Mouse (Mus musculus): Measurements from ENCODE around the gene Gm9837.

The Gm9837 gene

GRCm38 (mm10) chr11:53450070-53450705 lies 20.1 kb downstream of the Gm9837 start:
- ChIA-PET POLR2A (interaction anchor here in 3 of 4 experiments (1.0 to 1.6 kb wide), 6 partner anchors 9 to 19 kb away, joined by 3 to 7 read pairs (median 3); partner anchors contain the start of genes Gdf9 (in 1 of the 3) and Uqcrq (in 1 of the 3)), CTCF (interaction anchor here (0.6 to 1.9 kb wide), 5 partner anchors 16 to 871 kb away, joined by 3 to 11 read pairs (median 4); no protein-coding TSS in a partner anchor)

- POLR2A ChIA-PET: interaction anchor here in 3 of 4 experiments (0.7 to 1.7 kb wide), 4 partner anchors 8 to 38 kb away, joined by 3 to 5 read pairs (median 4); partner anchors contain the start of genes Gdf9 (in 1 of the 3), Gm10447 (in 1 of the 3), Shroom1 (in 1 of the 3) and Uqcrq (in 1 of the 3)
- CTCF ChIA-PET: interaction anchor here in 2 of 4 experiments (0.6 to 1.9 kb wide), 3 partner anchors 8 to 1044 kb away, joined by 5 to 8 read pairs (median 6); partner anchors contain the start of genes Gm10447 (in 1 of the 2) and Shroom1 (in 1 of the 2)
Measured at GRCm38 (mm10) chr11:53448529-53448928, 21.8 kb downstream of the Gm9837 start.

DNA sequence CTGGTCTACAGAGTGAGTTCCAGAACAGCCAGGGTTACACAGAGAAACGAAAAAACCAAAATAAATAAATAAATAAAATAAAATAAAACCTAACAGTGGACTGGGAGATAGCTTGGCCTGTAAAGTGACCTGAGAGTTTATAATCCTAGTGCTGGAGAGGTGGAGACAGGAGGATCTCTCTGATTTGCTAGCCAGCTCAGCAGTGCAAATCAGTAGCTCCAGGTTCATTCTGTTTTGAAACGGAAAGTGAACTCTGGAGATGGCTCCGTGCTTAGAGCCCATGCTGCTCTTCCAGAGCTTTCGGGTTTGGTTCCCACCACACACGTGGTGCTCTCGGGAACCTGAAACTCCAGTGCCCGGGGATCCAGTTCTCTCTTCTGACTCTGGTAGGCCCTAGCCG lies 22.3 kb downstream of the Gm9837 start:
- ChIA-PET CTCF (interaction anchor here (0.6 to 4.0 kb wide), 5 partner anchors 8 to 1045 kb away, joined by 5 to 42 read pairs (median 6); partner anchors contain the start of genes Gm10447 (in 2 of the 4) and Shroom1 (in 2 of the 4)), POLR2A (interaction anchor here in 3 of 4 experiments (0.7 to 1.7 kb wide), 4 partner anchors 9 to 39 kb away, joined by 3 to 5 read pairs (median 4); partner anchors contain the start of genes Gdf9 (in 1 of the 3), Gm10447 (in 1 of the 3), Shroom1 (in 1 of the 3) and Uqcrq (in 1 of the 3))

- CTCF ChIA-PET: interaction anchor here in 3 of 4 experiments (0.6 to 4.0 kb wide), 10 partner anchors 10 to 485 kb away, joined by 3 to 42 read pairs (median 6); partner anchors contain the start of genes Shroom1 (in 2 of the 3), Gm10447 (in 1 of the 3) and Gm9837 (in 1 of the 3)
- POLR2A ChIA-PET: interaction anchor here in 3 of 4 experiments (0.5 to 3.2 kb wide), 16 partner anchors 9 to 261 kb away, joined by 3 to 22 read pairs (median 4); partner anchors contain the start of genes Gm10447 (in 2 of the 3), Shroom1 (in 2 of the 3), Gdf9 (in 1 of the 3) and Rad50 (in 1 of the 3)
Measured at GRCm38 (mm10) chr11:53446183-53446582, 24.1 kb downstream of the Gm9837 start.

DNA sequence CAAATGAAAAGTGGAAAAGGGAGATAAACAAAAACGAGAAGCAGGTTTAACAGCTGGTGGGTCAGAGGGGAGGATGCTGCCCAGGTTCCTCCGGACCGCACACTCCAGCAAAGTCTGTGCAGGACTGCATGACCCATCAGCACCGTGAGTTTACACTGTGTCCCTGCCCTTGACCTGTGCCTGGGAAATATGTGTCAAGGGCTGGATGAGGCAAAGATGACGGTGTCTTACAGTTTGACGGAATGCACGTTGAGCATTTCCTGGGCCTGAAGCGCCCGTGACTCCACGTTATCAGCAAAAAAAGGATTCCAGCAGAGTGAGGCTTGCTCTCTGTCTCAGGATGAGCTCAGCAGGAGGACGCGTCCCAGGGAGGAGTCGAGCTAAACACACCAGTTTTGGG lies 24.7 kb downstream of the Gm9837 start:
- POLR2A ChIA-PET: interaction anchor here in 3 of 4 experiments (0.6 to 3.2 kb wide), 10 partner anchors 8 to 191 kb away, joined by 3 to 22 read pairs (median 4); partner anchors contain the start of genes Gm10447 (in 2 of the 3), Shroom1 (in 2 of the 3), Gdf9 (in 1 of the 3) and Uqcrq (in 1 of the 3)
- CTCF ChIA-PET: interaction anchor here in 3 of 4 experiments (0.6 to 4.0 kb wide), 8 partner anchors 11 to 191 kb away, joined by 3 to 42 read pairs (median 4); partner anchors contain the start of genes Gdf9 (in 1 of the 3), Gm10447 (in 1 of the 3), Gm9837 (in 1 of the 3) and Shroom1 (in 1 of the 3)

DNA sequence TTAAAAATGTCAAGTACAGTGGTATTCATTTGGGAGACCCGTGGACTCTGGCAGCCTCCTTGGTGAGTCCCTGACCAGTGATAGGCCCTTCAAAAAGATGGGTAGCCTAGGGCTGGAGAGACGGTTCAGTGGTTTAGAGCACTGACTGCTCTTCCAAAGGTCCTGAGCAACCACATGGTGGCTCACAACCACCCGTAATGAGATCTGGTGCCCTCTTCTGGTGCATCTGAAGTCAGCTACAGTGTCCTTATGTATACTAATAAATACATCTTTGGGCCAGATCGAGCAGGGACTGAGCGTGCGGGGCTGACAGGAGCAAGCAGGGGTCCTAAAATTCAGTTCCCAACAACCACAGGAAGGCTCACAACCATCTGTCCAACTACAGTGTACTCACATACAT lies 26.4 kb downstream of the Gm9837 start:
- ChIA-PET CTCF (interaction anchor here in 3 of 4 experiments (0.5 to 1.9 kb wide), 8 partner anchors 12 to 907 kb away, joined by 3 to 10 read pairs (median 4); partner anchors contain the start of genes Gm9837 (in 2 of the 3), Gdf9 (in 1 of the 3), Gm10447 (in 1 of the 3) and Shroom1 (in 1 of the 3)), POLR2A (interaction anchor here in 1 of 4 experiments (0.7 to 5.8 kb wide), 5 partner anchors 8 to 366 kb away, joined by 3 to 24 read pairs (median 6); partner anchors contain the start of genes Gdf9 and Uqcrq)

DNA sequence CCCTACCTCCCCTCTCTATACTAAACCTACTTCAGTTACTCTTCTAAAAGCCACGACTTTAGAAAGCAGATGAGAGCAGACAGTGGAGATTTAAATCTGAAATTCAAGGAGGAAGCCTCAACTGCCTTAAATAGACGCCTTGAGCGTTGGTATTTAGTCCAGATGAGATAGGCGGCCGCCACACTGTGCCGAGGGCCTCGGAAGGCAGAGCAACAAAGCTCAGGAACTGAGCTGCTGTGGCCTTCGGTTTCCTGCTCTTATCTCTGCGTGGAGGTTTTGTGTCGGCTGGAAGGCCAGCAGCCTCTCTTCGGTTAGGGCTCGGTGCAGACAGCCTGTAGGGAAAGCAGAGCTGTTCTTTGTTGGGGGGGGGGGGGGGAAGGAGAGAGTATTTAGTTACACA lies 28.4 kb downstream of the Gm9837 start:
- POLR2A ChIA-PET: interaction anchor here in 3 of 4 experiments (0.6 to 5.8 kb wide), 12 partner anchors 9 to 1749 kb away, joined by 3 to 24 read pairs (median 4); partner anchors contain the start of genes Gdf9 (in 2 of the 3), Uqcrq (in 2 of the 3), Gm10447 (in 1 of the 3) and Hspa4 (in 1 of the 3)

GRCm38 (mm10) chr11:53436338-53436737 lies 33.9 kb downstream of the Gm9837 start:
- ChIA-PET POLR2A (interaction anchor here (0.6 to 2.5 kb wide), 10 partner anchors 8 to 305 kb away, joined by 3 to 8 read pairs (median 4); partner anchors contain the start of genes Gm10447 (in 1 of the 4) and Rad50 (in 1 of the 4)), CTCF (interaction anchor here in 3 of 4 experiments (0.7 to 1.5 kb wide), 6 partner anchors 17 to 30 kb away, joined by 3 to 4 read pairs (median 3); partner anchors contain the start of genes Gm10447 (in 1 of the 3) and Shroom1 (in 1 of the 3))

More for the DNA sequence above, 28.4 kb downstream of the Gm9837 start:
- CTCF ChIA-PET: interaction anchor here (0.6 to 2.6 kb wide), 10 partner anchors 11 to 87 kb away, joined by 3 to 14 read pairs (median 5); partner anchors contain the start of genes Gdf9 (in 3 of the 4), Uqcrq (in 3 of the 4), Gm10447 (in 1 of the 4) and Shroom1 (in 1 of the 4)

DNA sequence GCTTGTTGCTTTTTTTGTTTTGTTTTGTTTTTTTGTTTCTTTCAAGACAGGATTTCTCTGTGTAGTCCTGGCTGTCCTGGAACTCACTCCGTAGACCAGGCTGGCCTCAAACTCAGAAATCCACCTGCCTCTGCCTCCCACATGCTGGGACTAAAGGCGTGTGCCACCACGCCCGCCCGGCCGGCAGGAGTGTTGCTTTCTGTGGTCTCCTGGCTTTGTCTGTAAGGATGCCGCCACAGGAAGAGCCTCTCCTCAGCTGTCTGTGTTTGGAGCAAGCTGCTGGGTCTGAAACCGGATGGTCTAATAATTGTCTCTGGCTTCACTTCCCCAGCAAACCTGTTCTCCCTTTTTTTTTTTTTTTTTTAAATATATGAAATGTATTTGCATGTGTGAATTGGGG lies 34.8 kb downstream of the Gm9837 start:
- ChIA-PET POLR2A (interaction anchor here (0.6 to 2.5 kb wide), 10 partner anchors 8 to 1512 kb away, joined by 3 to 8 read pairs (median 3); partner anchors contain the start of gene Gm10447 (in 1 of the 4)), CTCF (interaction anchor here (0.6 to 1.0 kb wide), 5 partner anchors 17 to 208 kb away, joined by 3 to 8 read pairs (median 4); no protein-coding TSS in a partner anchor)

DNA sequence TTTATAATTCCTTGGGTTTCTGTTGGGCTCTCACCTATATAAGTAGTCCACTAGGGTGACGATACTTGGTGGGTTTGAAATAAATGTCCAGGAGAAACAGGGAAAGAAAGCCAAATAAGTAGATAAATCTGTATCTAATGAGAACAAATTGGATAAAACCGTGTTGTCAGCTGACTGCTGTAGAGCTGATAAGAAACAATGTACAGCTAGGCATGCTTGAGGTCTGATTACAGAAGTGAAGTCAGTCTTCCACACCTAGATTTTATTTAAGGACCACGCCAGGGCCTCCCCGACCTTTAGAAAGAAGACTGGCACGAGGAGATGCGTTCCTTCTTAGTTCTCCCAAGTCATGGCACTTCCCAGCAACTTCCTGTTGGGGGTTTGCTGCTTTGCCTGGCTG lies 37.2 kb downstream of the Gm9837 start:
- POLR2A ChIA-PET: interaction anchor here in 1 of 4 experiments (1.0 to 2.1 kb wide), 4 partner anchors 9 to 132 kb away, joined by 3 to 7 read pairs (median 4); no protein-coding TSS in a partner anchor

GRCm38 (mm10) chr11:53431347-53432056 lies 38.8 kb downstream of the Gm9837 start:
- POLR2A ChIA-PET: interaction anchor here in 3 of 4 experiments (0.5 to 3.8 kb wide), 81 partner anchors 8 to 1333 kb away, joined by 3 to 33 read pairs (median 4); partner anchors contain the start of genes Hspa4 (in 3 of the 3), Slc22a21 (in 2 of the 3), Zcchc10 (in 2 of the 3) and Gm10447 (in 1 of the 3)
- CTCF ChIA-PET: interaction anchor here (0.5 to 2.2 kb wide), 22 partner anchors 9 to 306 kb away, joined by 3 to 13 read pairs (median 4); partner anchors contain the start of genes Gm9837 (in 2 of the 4), Gm10447 (in 1 of the 4) and Shroom1 (in 1 of the 4)

More for the DNA sequence above, 37.2 kb downstream of the Gm9837 start:
- CTCF ChIA-PET: no interaction called here

- ChIA-PET CTCF (interaction anchor here (0.5 to 2.2 kb wide), 26 partner anchors 9 to 1035 kb away, joined by 3 to 13 read pairs (median 4); partner anchors contain the start of genes Gm9837 (in 2 of the 4) and 9530068E07Rik (in 1 of the 4)), POLR2A (interaction anchor here (0.6 to 4.9 kb wide), 98 partner anchors 9 to 1990 kb away, joined by 3 to 33 read pairs (median 4); partner anchors contain the start of genes Hspa4 (in 3 of the 4), Zcchc10 (in 3 of the 4), Slc22a21 (in 2 of the 4) and Gm10447 (in 1 of the 4))
Measured at GRCm38 (mm10) chr11:53430670-53431346, 39.5 kb downstream of the Gm9837 start, which contains the start of the genes Uqcrq and Gdf9. Gene Uqcrq (minus strand): TSS chr11:53430831. Gene Gdf9 (plus strand): TSS chr11:53431023.

DNA sequence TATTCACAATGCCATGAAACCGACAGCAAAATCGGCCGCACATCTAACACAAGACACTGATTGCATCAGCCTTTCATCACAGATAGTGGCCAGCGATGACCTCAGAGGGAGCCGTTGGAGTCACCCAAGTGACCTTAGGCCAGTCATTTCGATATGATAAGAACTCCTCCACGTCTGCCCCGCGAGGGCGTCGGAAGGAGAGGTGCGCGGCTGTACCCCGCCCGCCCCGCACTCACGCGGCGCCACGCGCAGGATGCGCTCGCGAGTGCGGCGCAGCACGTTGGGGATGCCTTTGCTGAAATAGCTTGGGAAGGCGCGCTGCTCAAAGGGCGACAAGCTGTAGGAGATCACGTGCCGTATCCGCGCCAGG lies 40.0 kb downstream of the Gm9837 start:
- POLR2A ChIA-PET: interaction anchor here (0.6 to 4.9 kb wide), 81 partner anchors 8 to 1991 kb away, joined by 3 to 33 read pairs (median 4); partner anchors contain the start of genes Hspa4 (in 3 of the 4), Zcchc10 (in 3 of the 4), Slc22a21 (in 2 of the 4) and Gm10447 (in 1 of the 4)
- CTCF ChIA-PET: interaction anchor here (0.6 to 2.2 kb wide), 18 partner anchors 10 to 1034 kb away, joined by 3 to 13 read pairs (median 4); partner anchors contain the start of genes Gm9837 (in 2 of the 4) and 9530068E07Rik (in 1 of the 4)

DNA sequence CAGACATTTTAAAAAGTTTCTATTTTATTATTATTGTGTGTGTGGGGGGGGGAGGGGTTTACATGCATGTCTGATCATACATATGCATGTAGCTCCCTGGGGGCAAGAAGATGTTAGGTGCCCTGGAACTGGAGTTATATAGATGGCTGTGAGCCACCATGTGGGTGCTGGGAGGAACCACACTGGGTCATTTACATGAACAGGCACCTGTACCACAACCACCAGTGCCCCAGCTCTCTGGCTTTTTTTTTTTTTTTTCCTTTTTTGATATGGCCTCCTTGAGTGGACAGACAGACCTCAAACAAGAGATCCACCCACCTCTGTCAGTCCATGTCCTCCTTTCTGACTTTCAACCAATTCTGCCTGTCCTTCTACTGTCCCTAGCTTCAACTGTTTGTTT lies 41.1 kb downstream of the Gm9837 start:
- POLR2A ChIA-PET: interaction anchor here in 2 of 4 experiments (0.7 to 4.9 kb wide), 11 partner anchors 9 to 1824 kb away, joined by 3 to 24 read pairs (median 7); no protein-coding TSS in a partner anchor
- CTCF ChIA-PET: interaction anchor here in 2 of 4 experiments (0.6 to 0.7 kb wide), 2 partner anchors 58 to 88 kb away, joined by 3 to 4 read pairs; no protein-coding TSS in a partner anchor

DNA sequence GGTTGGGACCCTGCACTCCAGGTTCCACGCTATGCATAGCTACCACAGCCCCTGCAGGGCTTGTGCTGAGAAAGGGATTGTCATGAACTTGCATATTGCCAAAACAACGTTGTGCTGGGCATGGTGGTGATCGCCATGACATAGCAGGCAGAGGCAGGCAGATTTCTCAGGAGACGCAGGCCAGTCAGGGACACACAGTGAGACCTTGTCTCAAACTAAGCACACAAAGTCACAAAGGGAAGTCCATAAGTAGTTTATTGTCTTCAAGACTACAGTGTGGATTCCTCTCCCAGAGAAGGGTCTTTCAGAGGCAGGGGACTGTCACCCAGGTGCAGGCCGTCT lies 41.6 kb downstream of the Gm9837 start:
- POLR2A ChIA-PET: interaction anchor here in 2 of 4 experiments (0.7 to 4.9 kb wide), 8 partner anchors 10 to 1823 kb away, joined by 3 to 24 read pairs (median 6); no protein-coding TSS in a partner anchor
- CTCF ChIA-PET: interaction anchor here in 1 of 4 experiments (0.6 kb wide), 1 partner anchor 88 kb away, joined by 4 read pairs; no protein-coding TSS in a partner anchor
